Mouse (Mus musculus): ENCODE measurements around the gene Mrap. TPM values are rescaled to one million over a fixed set of nuclear protein-coding genes. Genes with fewer than 3 reads are reported as not detected.

Mrap gene
- polyA plus RNA-seq, 1 experiment from 2014 or later, result 0.49 TPM

DNA sequence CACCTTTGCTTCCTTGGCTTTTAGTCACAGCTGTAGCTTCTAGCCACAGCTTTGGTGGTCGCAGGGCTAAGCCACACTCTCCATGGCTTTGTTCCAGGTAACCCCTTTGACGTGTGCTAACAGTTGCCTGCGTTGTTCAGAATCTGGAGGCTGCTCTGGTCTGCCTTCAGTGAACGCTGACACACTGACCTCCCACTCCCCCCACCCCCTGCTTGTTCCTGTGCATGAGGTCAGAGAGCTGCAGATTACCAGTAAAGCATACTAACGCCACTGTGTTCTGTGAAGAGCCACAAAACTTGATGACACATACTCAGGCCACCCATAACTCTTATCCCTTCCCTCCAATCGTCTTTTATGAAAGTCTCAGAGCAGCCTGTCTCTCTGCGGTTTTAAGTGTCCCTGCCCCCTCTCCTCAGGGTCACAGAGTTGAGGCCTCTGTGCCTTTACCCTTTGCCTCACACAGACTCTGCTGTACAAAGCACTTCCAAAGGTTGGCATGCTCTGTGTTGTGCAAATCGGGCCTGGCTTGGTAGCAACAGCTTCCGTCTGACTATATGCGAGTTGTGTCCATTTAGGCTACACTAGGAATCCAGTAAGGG lies 1.2 kb upstream of the Mrap start:
- Histone ChIP-seq H3K36me3 (ENCODE audit: control insufficient read depth, insufficient read depth, low read length) (no peaks in the 10 kb centered on the region), H3K4me2 (no peak overlapping the region), H3K9me3 (ENCODE audit: control insufficient read depth, low read length) (no peaks in the 10 kb centered on the region), H3K27me3 (ENCODE audit: control insufficient read depth, insufficient read depth, low read length) (no peaks in the 10 kb centered on the region), H3K9ac (ENCODE audit: low read length) (no peak overlapping the region), H3K27ac (ENCODE audit: low read depth, low read length) (no peak overlapping the region), H3K4me3 (ENCODE audit: low read depth, low read length) (no peak overlapping the region), H3K4me1 (ENCODE audit: control insufficient read depth, insufficient read depth, low read length) (no peaks in the 10 kb centered on the region)
- ATAC-seq (ENCODE audit: low FRiP score) (no peak), DNase-seq (ENCODE audit: low spot score, missing footprints) (no peak)
- WGBS, result 78% methylated on average over 10 of the region's 10 CpGs

DNA sequence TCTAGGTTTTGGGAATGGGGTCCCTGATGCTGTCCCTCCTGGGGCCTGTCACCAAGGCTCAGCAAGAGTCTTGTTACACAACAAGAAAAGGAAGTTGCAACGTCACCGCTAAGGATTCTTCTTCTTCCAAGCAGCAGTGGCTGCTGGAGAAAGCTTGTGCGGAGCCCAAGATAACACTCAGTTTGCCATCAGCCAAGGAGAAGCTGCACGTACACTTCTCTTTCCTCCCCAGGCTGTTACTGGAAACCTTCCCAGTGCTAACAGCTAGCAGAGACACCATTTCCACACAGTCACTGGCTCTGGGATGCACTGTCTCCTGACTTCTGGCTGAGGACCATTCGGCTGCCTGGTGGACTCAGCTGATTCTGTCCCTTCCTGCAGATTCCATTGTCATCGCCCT lies 9.1 kb downstream of the Mrap start:
- Histone ChIP-seq H3K9ac (ENCODE audit: low read length) (no peak overlapping the region), H3K4me1 (ENCODE audit: control insufficient read depth, insufficient read depth, low read length) (no peaks in the 10 kb centered on the region), H3K36me3 (ENCODE audit: control insufficient read depth, insufficient read depth, low read length) (no peaks in the 10 kb centered on the region), H3K4me3 (ENCODE audit: low read depth, low read length) (no peak overlapping the region), H3K27ac (ENCODE audit: low read depth, low read length) (no peak overlapping the region), H3K9me3 (ENCODE audit: control insufficient read depth, low read length) (no peaks in the 10 kb centered on the region), H3K27me3 (ENCODE audit: control insufficient read depth, insufficient read depth, low read length) (no peaks in the 10 kb centered on the region), H3K4me2 (no peak overlapping the region)
- WGBS, result 87% methylated on average over 6 of the region's 6 CpGs
- DNase-seq (ENCODE audit: low spot score, missing footprints) (no peak), ATAC-seq (ENCODE audit: low FRiP score) (no peak)

DNA sequence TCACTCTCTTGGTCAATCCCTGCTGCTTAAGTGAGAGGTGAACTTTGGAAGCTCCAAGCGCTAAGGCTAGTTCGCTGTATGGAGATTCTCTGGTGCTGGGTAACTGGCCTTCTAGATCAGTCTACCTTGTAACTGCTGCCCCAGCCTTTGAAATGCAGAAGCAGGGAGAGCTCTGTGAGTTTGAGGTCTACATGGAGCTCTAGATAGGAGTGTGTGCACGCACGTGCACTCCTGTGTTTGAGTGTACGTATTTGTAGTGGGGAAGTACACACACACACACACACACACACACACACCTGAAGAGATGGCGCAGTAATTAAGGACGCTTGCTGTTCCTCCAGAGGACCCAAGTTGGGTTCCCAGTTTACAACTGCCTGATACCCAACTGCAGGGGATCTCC lies 10.2 kb downstream of the Mrap start:
- 92% methylated on average over 7 of the region's 7 CpGs for WGBS
- no peak overlapping the region for H3K9ac ChIP-seq (ENCODE audit: low read length)
- ATAC-seq (ENCODE audit: low FRiP score), result no peak
- H3K9me3 ChIP-seq (ENCODE audit: control insufficient read depth, low read length), result no peaks in the 10 kb centered on the region
- no peak overlapping the region for H3K4me2 ChIP-seq
- H3K36me3 ChIP-seq (ENCODE audit: control insufficient read depth, insufficient read depth, low read length), result no peaks in the 10 kb centered on the region
- H3K27ac ChIP-seq (ENCODE audit: low read depth, low read length), result no peak overlapping the region
- H3K27me3 ChIP-seq (ENCODE audit: control insufficient read depth, insufficient read depth, low read length), result no peaks in the 10 kb centered on the region
- no peak overlapping the region for H3K4me3 ChIP-seq (ENCODE audit: low read depth, low read length)
- DNase-seq (ENCODE audit: low spot score, missing footprints), result no peak
- no peaks in the 10 kb centered on the region for H3K4me1 ChIP-seq (ENCODE audit: control insufficient read depth, insufficient read depth, low read length)

DNA sequence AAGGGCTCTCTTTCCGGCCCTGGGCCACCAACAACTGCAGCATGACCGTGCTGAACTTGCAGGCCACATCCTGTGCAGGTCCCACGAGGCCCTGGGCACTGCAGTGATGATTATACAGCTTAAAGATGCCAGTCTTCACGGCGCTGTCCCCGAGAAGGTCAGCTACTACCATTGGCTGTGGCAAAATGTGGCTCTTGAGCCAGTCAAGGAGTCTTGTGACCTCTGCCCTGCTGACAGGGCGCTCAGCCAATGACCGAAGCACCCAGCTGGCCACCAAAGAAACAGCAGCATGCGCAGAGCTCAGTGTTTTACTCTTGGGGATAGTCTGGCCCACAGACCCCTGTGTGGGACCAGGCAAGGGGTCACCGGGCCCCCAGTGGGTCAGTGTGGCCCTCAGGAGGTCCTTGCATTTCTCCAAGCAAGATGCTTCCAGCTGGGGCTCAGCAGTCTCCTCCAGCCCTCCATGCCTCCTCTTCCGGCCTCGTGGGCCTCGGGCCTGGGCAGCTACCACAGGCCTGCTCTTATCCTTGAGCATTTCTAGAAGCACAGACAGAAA lies 15.5 kb downstream of the Mrap start:
- H3K4me2 ChIP-seq, result no peak overlapping the region
- DNase-seq (ENCODE audit: low spot score, missing footprints) (no peak), ATAC-seq (ENCODE audit: low FRiP score) (no peak)
- 94% methylated on average over 13 of the region's 13 CpGs for WGBS
- no peaks in the 10 kb centered on the region for H3K27me3 ChIP-seq (ENCODE audit: control insufficient read depth, insufficient read depth, low read length)
- H3K36me3 ChIP-seq (ENCODE audit: control insufficient read depth, insufficient read depth, low read length), result no peaks in the 10 kb centered on the region
- H3K9ac ChIP-seq (ENCODE audit: low read length), result no peak overlapping the region
- no peaks in the 10 kb centered on the region for H3K4me1 ChIP-seq (ENCODE audit: control insufficient read depth, insufficient read depth, low read length)
- H3K27ac ChIP-seq (ENCODE audit: low read depth, low read length), result no peak overlapping the region
- H3K9me3 ChIP-seq (ENCODE audit: control insufficient read depth, low read length), result no peaks in the 10 kb centered on the region
- H3K4me3 ChIP-seq (ENCODE audit: low read depth, low read length), result no peak overlapping the region

DNA sequence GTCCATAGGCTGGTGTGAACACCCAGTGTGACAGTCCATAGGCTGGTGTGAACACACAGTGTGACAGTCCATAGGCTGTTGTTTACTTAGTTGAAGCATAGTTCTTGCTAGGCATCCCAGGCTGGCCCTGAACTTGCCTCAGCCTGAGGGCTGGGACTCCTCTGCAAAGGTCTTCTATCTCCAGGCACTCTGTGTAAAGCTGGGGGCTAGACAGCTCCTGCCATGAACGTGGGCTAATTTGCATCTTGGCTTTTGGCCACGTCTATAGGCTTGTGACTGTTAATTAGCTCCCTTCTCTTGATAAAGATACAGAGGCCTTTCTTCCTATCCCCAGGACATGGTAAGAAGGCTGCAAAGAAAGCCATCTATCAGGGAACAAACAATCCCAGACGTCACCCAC lies 21.3 kb downstream of the Mrap start:
- WGBS, result 84% methylated on average over 3 of the region's 3 CpGs
- H3K27me3 ChIP-seq (ENCODE audit: control insufficient read depth, insufficient read depth, low read length), result no peaks in the 10 kb centered on the region
- no peak overlapping the region for H3K27ac ChIP-seq (ENCODE audit: low read depth, low read length)
- no peak for ATAC-seq (ENCODE audit: low FRiP score)
- H3K4me3 ChIP-seq (ENCODE audit: low read depth, low read length), result no peak overlapping the region
- DNase-seq (ENCODE audit: low spot score, missing footprints), result no peak
- H3K4me2 ChIP-seq, result no peak overlapping the region
- H3K4me1 ChIP-seq (ENCODE audit: control insufficient read depth, insufficient read depth, low read length), result no peaks in the 10 kb centered on the region
- H3K9me3 ChIP-seq (ENCODE audit: control insufficient read depth, low read length), result no peaks in the 10 kb centered on the region
- no peak overlapping the region for H3K9ac ChIP-seq (ENCODE audit: low read length)
- no peaks in the 10 kb centered on the region; the same call in 1 of the 2 replicates for H3K36me3 ChIP-seq (ENCODE audit: control insufficient read depth, insufficient read depth, low read length)

DNA sequence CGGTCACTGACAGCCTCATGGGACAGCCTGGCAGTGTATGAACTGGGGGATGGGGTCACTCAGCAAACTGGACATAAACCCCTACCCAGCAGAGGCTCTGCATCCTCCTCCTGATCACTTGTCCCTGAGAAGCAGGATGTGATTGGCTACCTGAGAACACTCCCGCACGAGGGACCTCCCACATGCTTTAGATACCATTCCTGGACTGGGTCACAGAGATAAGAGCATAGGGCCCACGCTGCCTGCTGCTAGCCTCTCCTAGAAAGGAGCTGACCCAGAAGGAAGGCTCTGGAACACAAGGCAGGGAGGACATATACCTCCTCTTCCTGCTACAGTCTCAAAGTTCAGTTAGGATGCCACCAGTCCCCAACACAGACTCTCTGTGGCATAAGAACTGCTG lies 22.5 kb downstream of the Mrap start:
- Histone ChIP-seq H3K36me3 (ENCODE audit: control insufficient read depth, insufficient read depth, low read length) (peaks cover 3% of the 10 kb centered on the region; the same call in 1 of the 2 replicates), H3K27ac (ENCODE audit: low read depth, low read length) (no peak overlapping the region), H3K4me2 (no peak overlapping the region), H3K9me3 (ENCODE audit: control insufficient read depth, low read length) (no peaks in the 10 kb centered on the region), H3K9ac (ENCODE audit: low read length) (no peak overlapping the region), H3K27me3 (ENCODE audit: control insufficient read depth, insufficient read depth, low read length) (no peaks in the 10 kb centered on the region), H3K4me1 (ENCODE audit: control insufficient read depth, insufficient read depth, low read length) (no peaks in the 10 kb centered on the region), H3K4me3 (ENCODE audit: low read depth, low read length) (no peak overlapping the region)
- 83% methylated on average over 4 of the region's 4 CpGs for WGBS
- ATAC-seq (ENCODE audit: low FRiP score) (no peak), DNase-seq (ENCODE audit: low spot score, missing footprints) (no peak)

DNA sequence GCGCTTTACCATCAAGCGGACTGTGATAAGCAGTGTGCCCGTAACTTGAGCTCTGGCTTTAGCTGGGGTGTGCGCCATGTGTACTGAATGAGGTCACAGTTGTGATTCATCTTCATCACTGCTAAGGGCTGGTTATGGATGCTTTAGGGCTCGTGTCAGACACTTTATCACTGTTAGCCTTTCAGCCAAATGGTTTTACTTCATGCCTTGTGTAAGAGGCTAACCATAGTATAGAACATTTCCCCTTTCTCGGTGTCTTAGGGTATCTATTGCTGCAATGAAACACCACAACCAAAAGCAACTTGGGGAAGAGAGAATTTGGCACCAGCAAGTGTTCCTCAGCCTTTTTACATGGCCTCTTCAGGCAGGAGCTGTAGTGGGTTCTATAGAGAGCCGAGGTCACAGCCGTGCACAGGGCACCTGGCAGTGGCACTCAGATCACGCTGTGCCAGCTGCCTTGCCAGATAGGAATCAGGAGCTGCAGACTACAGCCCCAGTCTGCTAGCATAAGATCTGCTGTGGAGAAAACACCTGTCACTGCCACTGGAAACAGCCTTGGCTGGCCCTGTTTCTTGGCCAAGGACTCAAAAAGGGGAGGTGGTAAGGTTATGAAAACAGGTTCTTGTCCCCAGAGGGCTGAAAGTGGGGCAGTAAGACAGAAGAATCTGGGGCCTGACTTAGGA lies 27.3 kb downstream of the Mrap start:
- Histone ChIP-seq H3K4me2 (no peak overlapping the region), H3K9ac (ENCODE audit: low read length) (no peak overlapping the region), H3K9me3 (ENCODE audit: control insufficient read depth, low read length) (no peaks in the 10 kb centered on the region), H3K27ac (ENCODE audit: low read depth, low read length) (no peak overlapping the region), H3K27me3 (ENCODE audit: control insufficient read depth, insufficient read depth, low read length) (no peaks in the 10 kb centered on the region), H3K4me3 (ENCODE audit: low read depth, low read length) (no peak overlapping the region), H3K36me3 (ENCODE audit: control insufficient read depth, insufficient read depth, low read length) (peaks cover 8% of the 10 kb centered on the region; the same call in 1 of the 2 replicates), H3K4me1 (ENCODE audit: control insufficient read depth, insufficient read depth, low read length) (no peaks in the 10 kb centered on the region)
- DNase-seq (ENCODE audit: low spot score, missing footprints), result no peak
- ATAC-seq (ENCODE audit: low FRiP score), result no peak
- 92% methylated on average over 9 of the region's 9 CpGs for WGBS

DNA sequence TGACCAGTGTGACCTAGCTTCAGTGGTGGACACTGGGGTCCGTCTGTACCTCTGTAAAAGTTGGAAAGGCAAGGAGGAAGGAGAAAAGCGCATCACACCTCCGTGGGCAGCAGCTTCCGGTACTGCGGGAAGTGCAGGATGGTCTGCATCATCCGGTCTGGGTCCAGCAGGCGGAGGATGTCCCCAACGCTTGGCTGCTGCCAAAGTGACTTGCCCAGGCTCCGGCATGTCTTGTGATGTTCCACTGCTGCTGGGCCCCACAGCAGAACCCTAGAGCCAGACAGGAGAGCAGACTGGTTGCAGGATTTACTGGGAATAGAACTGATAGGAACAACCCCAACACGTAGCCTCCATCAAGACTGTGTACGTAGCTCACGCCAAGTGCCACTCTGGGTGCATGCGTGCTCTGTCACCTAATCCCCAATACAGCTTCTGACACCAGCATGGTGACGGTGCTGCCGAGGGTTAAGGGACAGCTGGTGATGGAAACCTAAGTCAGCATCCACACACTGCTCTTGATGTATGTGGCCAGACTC lies 29.0 kb downstream of the Mrap start:
- ATAC-seq (ENCODE audit: low FRiP score), result no peak
- WGBS, result 97% methylated on average over 15 of the region's 15 CpGs
- DNase-seq (ENCODE audit: low spot score, missing footprints), result no peak
- no peaks in the 10 kb centered on the region for H3K9me3 ChIP-seq (ENCODE audit: control insufficient read depth, low read length)
- no peaks in the 10 kb centered on the region for H3K27me3 ChIP-seq (ENCODE audit: control insufficient read depth, insufficient read depth, low read length)
- H3K4me2 ChIP-seq, result no peak overlapping the region
- H3K4me3 ChIP-seq (ENCODE audit: low read depth, low read length), result no peak overlapping the region
- no peak overlapping the region for H3K9ac ChIP-seq (ENCODE audit: low read length)
- no peaks in the 10 kb centered on the region for H3K4me1 ChIP-seq (ENCODE audit: control insufficient read depth, insufficient read depth, low read length)
- no peak overlapping the region for H3K27ac ChIP-seq (ENCODE audit: low read depth, low read length)
- H3K36me3 ChIP-seq (ENCODE audit: control insufficient read depth, insufficient read depth, low read length), result peaks cover 8% of the 10 kb centered on the region; the same call in 1 of the 2 replicates

DNA sequence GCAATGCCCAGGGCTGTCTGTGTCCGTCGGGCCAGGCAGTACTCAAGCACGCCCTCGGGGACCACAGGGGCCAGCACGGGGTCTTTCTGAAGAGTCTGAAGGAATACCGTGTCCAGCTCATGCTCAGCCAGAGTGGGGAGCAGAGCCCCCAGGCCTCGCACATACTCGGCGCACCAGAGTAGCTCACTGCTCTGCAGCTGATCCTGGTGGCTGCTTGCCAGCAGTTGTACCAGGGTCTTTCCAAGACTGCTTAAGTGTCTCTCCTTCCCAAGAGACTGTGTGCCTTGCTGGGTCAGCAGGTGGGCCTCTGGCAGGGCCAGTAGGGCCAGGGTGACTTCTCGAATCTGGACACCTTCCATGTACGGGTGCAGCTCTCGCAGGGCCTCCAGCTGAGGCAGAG lies 36.2 kb downstream of the Mrap start:
- peaks cover 15% of the 10 kb centered on the region; the same call in 1 of the 2 replicates for H3K36me3 ChIP-seq (ENCODE audit: control insufficient read depth, insufficient read depth, low read length)
- WGBS, result 94% methylated on average over 12 of the region's 12 CpGs
- H3K4me1 ChIP-seq (ENCODE audit: control insufficient read depth, insufficient read depth, low read length), result no peaks in the 10 kb centered on the region
- H3K9ac ChIP-seq (ENCODE audit: low read length), result no peak overlapping the region
- ATAC-seq (ENCODE audit: low FRiP score) (no peak), DNase-seq (ENCODE audit: low spot score, missing footprints) (no peak)
- H3K4me2 ChIP-seq, result no peak overlapping the region
- no peaks in the 10 kb centered on the region for H3K27me3 ChIP-seq (ENCODE audit: control insufficient read depth, insufficient read depth, low read length)
- H3K27ac ChIP-seq (ENCODE audit: low read depth, low read length), result no peak overlapping the region
- H3K4me3 ChIP-seq (ENCODE audit: low read depth, low read length), result no peak overlapping the region
- H3K9me3 ChIP-seq (ENCODE audit: control insufficient read depth, low read length), result no peaks in the 10 kb centered on the region
